Mouse (Mus musculus) small intestine, adult 2 months (tissue): ENCODE data around the gene Ccdc153. TPM values are rescaled to one million over a fixed set of nuclear protein-coding genes. Genes with fewer than 3 reads are reported as not detected.
A peak's percentile ranks its signal among the peaks of the same experiment; 100 is the strongest.

Experiments used
- H3K27ac ChIP-seq: fragments of 200-500 bp; 2 replicates; pipeline ENCODE4 v1.5.1; 2012; ENCODE audit warnings: low read depth, low read length, control low read depth, inconsistent platforms; ENCODE audit not compliant: insufficient read depth
- H3K27me3 ChIP-seq: fragments of 200-500 bp; 2 replicates; pipeline ENCODE4 v1.6.1; 2012; ENCODE audit warnings: mild to moderate bottlenecking, moderate library complexity, low read length, inconsistent platforms; ENCODE audit not compliant: control insufficient read depth, insufficient read depth
- H3K36me3 ChIP-seq: fragments of 200-500 bp; 2 replicates; pipeline ENCODE4 v1.6.1; 2012; ENCODE audit warnings: mild to moderate bottlenecking, low read length, control low read depth, inconsistent platforms; ENCODE audit not compliant: control insufficient read depth, insufficient read depth
- H3K4me1 ChIP-seq: fragments of 200-500 bp; 2 replicates; pipeline ENCODE4 v1.6.1; 2012; ENCODE audit warnings: low read length, inconsistent platforms, mixed read lengths; ENCODE audit not compliant: control insufficient read depth, insufficient read depth, insufficient read length
- H3K4me3 ChIP-seq: fragments of 200-500 bp; 2 replicates; pipeline ENCODE4 v1.5.1; 2012; ENCODE audit warnings: low read depth, mild to moderate bottlenecking, control low read depth, inconsistent platforms, low read length, moderate library complexity
- CTCF ChIP-seq: fragments of 200-500 bp; IDR thresholded peaks from 2 replicates; pipeline ENCODE4 v1.5.1; 2012; ENCODE audit warnings: low read depth, mild to moderate bottlenecking, control low read depth, inconsistent platforms, low read length, moderate library complexity, mixed read lengths; ENCODE audit not compliant: insufficient replicate concordance, insufficient read length; ENCODE audit errors: extremely low read depth
- POLR2A ChIP-seq: fragments of 200-500 bp; IDR thresholded peaks from 2 replicates; pipeline ENCODE4 v1.6.1; 2012; ENCODE audit warnings: low read depth, mild to moderate bottlenecking, control low read depth, inconsistent platforms, low read length, moderate library complexity
- WGBS: fragments of 180-500 bp; shearing (Covaris S2); methylation state at CpG from one replicate; pipeline ENCODE4 v1.1.7; 2018; 5-methylcytosine and 5-hydroxymethylcytosine counted together
- polyA plus RNA-seq: library from polyadenylated mRNA; depleted of rRNA; stranded (reverse); fragments of >200 nt; gene quantifications from 2 replicates; pipeline ENCODE4 v1.2.3, GENCODE M21; 2012

Gene Ccdc153
- polyA plus RNA-seq, 1 experiment: not detected

- no peaks in the 10 kb centered on the region for H3K27me3 ChIP-seq
- peaks cover 2% of the 10 kb centered on the region; the same call in 1 of the 2 replicates for H3K4me1 ChIP-seq
- WGBS: 83% methylated on average over 8 of the region's 8 CpGs
- H3K4me3 ChIP-seq: no peak overlapping the region
- H3K27ac ChIP-seq: no peak overlapping the region
- TF ChIP-seq CTCF: no peak
- no peak for TF ChIP-seq POLR2A
- peaks cover 5% of the 10 kb centered on the region; the same call in 1 of the 2 replicates for H3K36me3 ChIP-seq
Observed at GRCm38 (mm10) chr9:44266478-44267226, 26.2 kb downstream of the Ccdc153 start.

GRCm38 (mm10) chr9:44267319-44268026, 27.0 kb downstream of the Ccdc153 start:
- peak overlapping the region; percentile 73 for H3K4me3 ChIP-seq
- 6% methylated on average over 23 of the region's 23 CpGs for WGBS
- H3K36me3 ChIP-seq: peaks cover 2% of the 10 kb centered on the region; the same call in 1 of the 2 replicates
- peak overlapping the region; percentile 82 for H3K27ac ChIP-seq
- no peak for TF ChIP-seq CTCF
- no peak for TF ChIP-seq POLR2A
- peaks cover 2% of the 10 kb centered on the region; the same call in 1 of the 2 replicates for H3K4me1 ChIP-seq
- H3K27me3 ChIP-seq: no peaks in the 10 kb centered on the region

DNA sequence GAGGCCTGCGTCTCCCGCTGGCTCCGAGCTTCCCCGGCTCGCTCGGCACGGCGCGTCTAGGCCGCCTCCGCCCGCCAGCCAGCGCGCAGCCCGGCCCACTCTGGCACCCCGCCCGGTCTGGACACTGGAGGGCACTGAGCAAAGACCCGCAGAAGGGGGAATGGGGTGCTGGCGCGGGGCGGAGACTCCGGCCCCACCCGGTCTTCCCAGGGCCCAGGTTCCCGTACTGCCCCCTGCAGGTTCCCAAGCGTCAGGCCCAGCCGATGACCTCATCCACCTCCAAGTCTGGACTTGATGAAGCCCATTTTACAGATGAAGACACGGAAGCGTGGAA, 27.5 kb downstream of the Ccdc153 start:
- H3K4me3 ChIP-seq: peak overlapping the region; percentile 73
- H3K27ac ChIP-seq: peak overlapping the region; percentile 82
- 3% methylated on average over 28 of the region's 28 CpGs for WGBS
- peaks cover 2% of the 10 kb centered on the region; the same call in 1 of the 2 replicates for H3K36me3 ChIP-seq
- H3K27me3 ChIP-seq: no peaks in the 10 kb centered on the region
- TF ChIP-seq POLR2A (no peak; the same call in 1 of the 2 replicates), CTCF (peak; percentile 85)
- peaks cover 2% of the 10 kb centered on the region; the same call in 1 of the 2 replicates for H3K4me1 ChIP-seq

- TF ChIP-seq POLR2A: no peak
- no peak for TF ChIP-seq CTCF
- H3K4me3 ChIP-seq: peak within 1 kb of the TSS; percentile 73
- H3K27me3 ChIP-seq: no peaks in the 10 kb centered on the region
- H3K4me1 ChIP-seq: peaks cover 2% of the 10 kb centered on the region; the same call in 1 of the 2 replicates
- 30% methylated on average over 6 of the region's 6 CpGs for WGBS
- H3K36me3 ChIP-seq: peaks cover 2% of the 10 kb centered on the region; the same call in 1 of the 2 replicates
- peak within 1 kb of the TSS; percentile 82 for H3K27ac ChIP-seq
Observed at GRCm38 (mm10) chr9:44268432-44268831, 28.0 kb downstream of the Ccdc153 start, which contains the start of gene Nlrx1. Nlrx1 (minus strand) TSS chr9:44268599.

- H3K36me3 ChIP-seq: peaks cover under 1% of the 10 kb centered on the region; the same call in 1 of the 2 replicates
- no peak overlapping the region for H3K4me3 ChIP-seq
- no peak overlapping the region for H3K27ac ChIP-seq
- TF ChIP-seq POLR2A: no peak
- peak; percentile 43; the same call in 1 of the 2 replicates for TF ChIP-seq CTCF
- 78% methylated on average over 3 of the region's 3 CpGs for WGBS
- H3K27me3 ChIP-seq: no peaks in the 10 kb centered on the region
- peaks cover 2% of the 10 kb centered on the region; the same call in 1 of the 2 replicates for H3K4me1 ChIP-seq
Observed at GRCm38 (mm10) chr9:44269077-44269476, 28.6 kb downstream of the Ccdc153 start.

DNA sequence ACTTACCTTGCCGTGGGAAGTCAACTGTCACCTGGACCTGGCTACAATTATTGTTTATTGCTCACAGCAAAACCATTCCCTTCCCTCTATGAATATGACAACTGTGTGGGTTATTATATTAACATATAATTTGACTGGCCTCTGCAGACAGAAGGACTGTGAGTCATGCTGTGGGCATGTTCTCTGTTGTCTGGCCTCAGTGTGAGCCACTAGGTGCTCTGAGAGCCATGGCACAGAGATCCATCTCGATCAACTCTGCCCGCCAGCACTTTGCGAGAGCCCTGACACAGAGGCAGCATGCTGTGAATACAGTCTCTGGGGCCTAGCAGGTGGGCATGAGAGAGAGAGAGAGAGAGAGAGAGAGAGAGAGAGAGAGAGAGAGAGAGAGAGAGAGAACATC, 29.5 kb downstream of the Ccdc153 start:
- TF ChIP-seq CTCF (no peak), POLR2A (no peak)
- no peak overlapping the region for H3K4me3 ChIP-seq
- H3K27ac ChIP-seq: no peak overlapping the region
- H3K27me3 ChIP-seq: no peaks in the 10 kb centered on the region
- 73% methylated on average over 4 of the region's 4 CpGs for WGBS
- H3K36me3 ChIP-seq: no peaks in the 10 kb centered on the region
- H3K4me1 ChIP-seq: peaks cover 2% of the 10 kb centered on the region; the same call in 1 of the 2 replicates

DNA sequence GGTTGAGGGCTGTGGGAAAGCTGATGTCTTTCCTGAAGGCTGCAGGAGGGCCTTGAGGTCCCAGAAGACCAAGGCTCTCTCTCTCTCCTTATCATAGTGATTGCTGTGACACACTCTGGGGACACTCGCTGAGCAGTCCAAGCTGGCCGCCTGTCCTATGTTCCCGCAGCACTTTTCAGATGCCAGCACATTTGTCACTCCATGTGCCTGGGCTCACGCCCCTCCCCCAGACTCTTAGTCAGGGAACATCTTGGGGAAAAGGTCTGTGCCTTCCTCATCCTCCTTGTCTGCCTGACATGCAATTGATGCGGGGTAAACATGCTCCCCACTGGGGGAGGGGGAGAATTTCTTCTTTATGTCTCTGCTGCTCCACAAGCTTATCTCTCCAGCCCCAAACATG, 42.7 kb downstream of the Ccdc153 start:
- H3K4me1 ChIP-seq: peaks cover 10% of the 10 kb centered on the region
- no peaks in the 10 kb centered on the region for H3K36me3 ChIP-seq
- no peak overlapping the region for H3K27ac ChIP-seq
- H3K27me3 ChIP-seq: peaks cover 20% of the 10 kb centered on the region
- H3K4me3 ChIP-seq: no peak overlapping the region
- WGBS: 51% methylated on average over 5 of the region's 5 CpGs
- TF ChIP-seq CTCF (no peak), POLR2A (no peak)
